Mouse (Mus musculus) MEL (cell line): ENCODE data around the gene Gm10718.
"Not testable (repeated sequence)": the region's sequence is repeated elsewhere in the genome, so short reads cannot be mapped to it uniquely, and the experiment has no call there.

ENCODE experiments used
- CTCF ChIP-seq, 3 experiments: IDR thresholded peaks in 2 of 3; conservative IDR thresholded peaks in 1 of 3; 2 replicates each; pipeline ENCODE4 v1.5.1; 2011 to 2012; ENCODE audit warnings: low read length in 3 of 3, low read depth in 2 of 3, mild to moderate bottlenecking in 2 of 3, improper control_type of control experiment in 1 of 3, inconsistent platforms in 1 of 3, mixed read lengths in 1 of 3, moderate library complexity in 1 of 3; ENCODE audit not compliant: control insufficient read depth in 1 of 3, insufficient read depth in 1 of 3, poor library complexity in 1 of 3, severe bottlenecking in 1 of 3
- E2F4 ChIP-seq: IDR thresholded peaks from 2 replicates; pipeline ENCODE4 v1.6.1; 2011; ENCODE audit warnings: low read depth, low read length, improper control_type of control experiment, borderline replicate concordance
- EP300 ChIP-seq, 2 experiments: IDR thresholded peaks; 2 replicates each; pipeline ENCODE4 v1.6.1; 2011; ENCODE audit warnings: improper control_type of control experiment in 2 of 2, low read length in 2 of 2, low read depth in 1 of 2, mild to moderate bottlenecking in 1 of 2
- JUND ChIP-seq: IDR thresholded peaks from 2 replicates; pipeline ENCODE4 v1.6.1; 2011; ENCODE audit warnings: low read depth, mild to moderate bottlenecking, improper control_type of control experiment, low read length
- KAT2A ChIP-seq: conservative IDR thresholded peaks from 2 replicates; pipeline ENCODE4 v1.6.1; 2012; ENCODE audit warnings: low read depth, low read length, improper control_type of control experiment, inconsistent platforms
- MAX ChIP-seq: IDR thresholded peaks from 2 replicates; pipeline ENCODE4 v1.6.1; 2011; ENCODE audit warnings: low read length, improper control_type of control experiment
- MYC ChIP-seq: IDR thresholded peaks from 2 replicates; pipeline ENCODE4 v1.6.1; 2011; ENCODE audit warnings: low read depth, mild to moderate bottlenecking, low read length, improper control_type of control experiment, moderate library complexity
- ZC3H11A ChIP-seq: IDR thresholded peaks from 2 replicates; pipeline ENCODE4 v1.6.1; 2012; ENCODE audit warnings: low read depth, mild to moderate bottlenecking, inconsistent platforms, low read length, improper control_type of control experiment
- ZNF384 ChIP-seq: IDR thresholded peaks from 2 replicates; pipeline ENCODE4 v1.6.1; 2012; ENCODE audit warnings: low read depth, mild to moderate bottlenecking, inconsistent platforms, low read length, improper control_type of control experiment

GRCm38 (mm10) chr9:3000445-3000972 lies 22.8 kb upstream of the Gm10718 start, which contains the start of gene Gm10722:
- not testable (repeated sequence) for TF ChIP-seq CTCF (IDR thresholded peaks at IDR 0.05 in 2 of 3, conservative IDR thresholded peaks at IDR 0.05 in 1 of 3; ENCODE audit: control insufficient read depth in 1 of 3, insufficient read depth in 1 of 3, low read depth in 2 of 3, low read length in 3 of 3, poor library complexity in 1 of 3, severe bottlenecking in 1 of 3); EP300 (IDR thresholded peaks at IDR 0.05; ENCODE audit: low read depth in 1 of 2, low read length in 2 of 2); ZC3H11A; ZNF384; KAT2A; MAX; JUND; MYC; E2F4
